Mouse (Mus musculus) kidney, postnatal 0 days (tissue): ENCODE measurements at regions not wholly inside any gene's neighbourhood (a gene's known extent, or its start where the extent isn't known, plus 50 kb on each side); places are given as distances from the start of the nearest gene placed in this dataset.

Source experiments
- ATAC-seq: fragments of 200-750 bp; cut with Nextera tagmentation; replicated peaks from 2 replicates; pipeline ENCODE4 v1.8.0; 2017; ENCODE audit warnings: low read depth, moderate number of reproducible peaks, moderate TSS enrichment, moderate library complexity; ENCODE audit not compliant: low FRiP score
- DNase-seq: peaks from one replicate; pipeline ENCODE4 v3.0.0-alpha.2; 2016; ENCODE audit warnings: low spot score
- H3K27ac ChIP-seq: fragments of 300-500 bp; sonication (generic); 2 replicates; pipeline ENCODE4 v1.5.1; 2014; ENCODE audit warnings: mild to moderate bottlenecking
- H3K27me3 ChIP-seq: fragments of 300-500 bp; sonication (generic); 2 replicates; pipeline ENCODE4 v1.6.1; 2014; ENCODE audit warnings: low read length, mixed read lengths; ENCODE audit not compliant: insufficient read depth
- H3K36me3 ChIP-seq: fragments of 300-500 bp; sonication (generic); 2 replicates; pipeline ENCODE4 v1.6.1; 2014; ENCODE audit warnings: low read length, mixed read lengths; ENCODE audit not compliant: insufficient read depth
- H3K4me1 ChIP-seq: fragments of 300-500 bp; sonication (generic); replicated peaks from 2 replicates; pipeline ENCODE4 v1.6.1; 2014; ENCODE audit warnings: antibody characterized with exemption, low read length, mixed read lengths; ENCODE audit not compliant: insufficient read depth
- H3K4me2 ChIP-seq: fragments of 300-500 bp; sonication (generic); 2 replicates; pipeline ENCODE4 v1.6.1; 2014; ENCODE audit warnings: mild to moderate bottlenecking, low read length, moderate library complexity, mixed read lengths
- H3K4me3 ChIP-seq: fragments of 300-500 bp; sonication (generic); replicated peaks from 2 replicates; pipeline ENCODE4 v1.5.1; 2014; ENCODE audit warnings: low read depth, low read length
- H3K9ac ChIP-seq: fragments of 300-500 bp; sonication (generic); 2 replicates; pipeline ENCODE4 v1.6.1; 2014; ENCODE audit warnings: low read depth, low read length
- H3K9me3 ChIP-seq: fragments of 300-500 bp; sonication (generic); replicated peaks from 2 replicates; pipeline ENCODE4 v1.6.1; 2016; ENCODE audit warnings: low read length, inconsistent platforms, mixed read lengths
- CTCF ChIP-seq: IDR thresholded peaks from 2 replicates; pipeline ENCODE4 v1.5.1; 2016; ENCODE audit warnings: antibody characterized with exemption, low read depth, mild to moderate bottlenecking, moderate library complexity
- WGBS: fragments of 180-500 bp; shearing (Covaris S2); extraction: QIAGEN DNeasy Blood & Tissue Kit; methylation state at CpG from one replicate; pipeline ENCODE4 v1.1.7; 2014; 5-methylcytosine and 5-hydroxymethylcytosine counted together

- Histone ChIP-seq H3K4me2 (no peak overlapping the region), H3K9me3 (no peaks in the 10 kb centered on the region), H3K9ac (no peak overlapping the region), H3K4me1 (no peaks in the 10 kb centered on the region), H3K27me3 (no peaks in the 10 kb centered on the region), H3K27ac (no peak overlapping the region), H3K4me3 (no peak overlapping the region), H3K36me3 (no peaks in the 10 kb centered on the region)
- 60% methylated on average over 2 of the region's 2 CpGs for WGBS
- no peak for DNase-seq
- no peak for TF ChIP-seq CTCF
- no peak for ATAC-seq
Observed at GRCm38 (mm10) chr6:147706741-147707140, 231.1 kb downstream of the Ccdc91 start.

GRCm38 (mm10) chr6:147718052-147718712 is 242.6 kb downstream of the Ccdc91 start:
- no peak overlapping the region for H3K4me3 ChIP-seq
- no peak overlapping the region for H3K27ac ChIP-seq
- TF ChIP-seq CTCF, result no peak
- no peaks in the 10 kb centered on the region for H3K4me1 ChIP-seq
- ATAC-seq, result no peak
- 0 out of 2 replicates have a peak overlapping the region, but pooled peaks have one; percentile 21 for H3K4me2 ChIP-seq
- no peak overlapping the region for H3K9ac ChIP-seq
- no peaks in the 10 kb centered on the region for H3K9me3 ChIP-seq
- DNase-seq, result peak; percentile 30
- 19% methylated on average over 8 of the region's 8 CpGs for WGBS
- no peaks in the 10 kb centered on the region for H3K27me3 ChIP-seq
- H3K36me3 ChIP-seq, result no peaks in the 10 kb centered on the region

GRCm38 (mm10) chr6:147718713-147719490 is 243.3 kb downstream of the Ccdc91 start:
- Histone ChIP-seq H3K27ac (no peak overlapping the region), H3K4me3 (no peak overlapping the region), H3K36me3 (no peaks in the 10 kb centered on the region), H3K9me3 (no peaks in the 10 kb centered on the region), H3K4me2 (no peak overlapping the region), H3K4me1 (no peaks in the 10 kb centered on the region), H3K9ac (no peak overlapping the region), H3K27me3 (no peaks in the 10 kb centered on the region)
- ATAC-seq (no peak), DNase-seq (no peak)
- WGBS, result 57% methylated on average over 10 of the region's 10 CpGs
- TF ChIP-seq CTCF, result no peak

- Histone ChIP-seq H3K27ac (no peak overlapping the region), H3K9ac (no peak overlapping the region), H3K27me3 (no peaks in the 10 kb centered on the region), H3K4me2 (no peak overlapping the region), H3K36me3 (no peaks in the 10 kb centered on the region), H3K9me3 (no peaks in the 10 kb centered on the region), H3K4me3 (no peak overlapping the region), H3K4me1 (no peaks in the 10 kb centered on the region)
- 34% methylated on average over 8 of the region's 8 CpGs for WGBS
- DNase-seq (no peak), ATAC-seq (no peak)
- TF ChIP-seq CTCF, result no peak
Observed at GRCm38 (mm10) chr6:147719539-147719938, 243.9 kb downstream of the Ccdc91 start.

- no peak overlapping the region for H3K27ac ChIP-seq
- H3K9me3 ChIP-seq, result no peaks in the 10 kb centered on the region
- no peak overlapping the region for H3K4me2 ChIP-seq
- H3K36me3 ChIP-seq, result no peaks in the 10 kb centered on the region
- no peak overlapping the region for H3K4me3 ChIP-seq
- DNase-seq, result no peak
- no peak for TF ChIP-seq CTCF
- ATAC-seq, result no peak
- no peaks in the 10 kb centered on the region for H3K4me1 ChIP-seq
- WGBS, result 96% methylated on average over 5 of the region's 5 CpGs
- no peaks in the 10 kb centered on the region for H3K27me3 ChIP-seq
- no peak overlapping the region for H3K9ac ChIP-seq
Observed at GRCm38 (mm10) chr6:147723336-147723735, 247.7 kb downstream of the Ccdc91 start.

- Histone ChIP-seq H3K36me3 (no peaks in the 10 kb centered on the region), H3K27me3 (no peaks in the 10 kb centered on the region), H3K27ac (no peak overlapping the region), H3K4me1 (no peaks in the 10 kb centered on the region), H3K9ac (no peak overlapping the region), H3K4me2 (no peak overlapping the region), H3K4me3 (no peak overlapping the region), H3K9me3 (no peaks in the 10 kb centered on the region)
- TF ChIP-seq CTCF, result no peak
- ATAC-seq, result no peak
- 76% methylated on average over 4 of the region's 4 CpGs for WGBS
- DNase-seq, result no peak
Observed at GRCm38 (mm10) chr6:147726987-147727386, 251.4 kb downstream of the Ccdc91 start.
